Mouse (Mus musculus) embryonic facial prominence, embryonic 12.5 days (tissue): ENCODE measurements around the gene BC029722. TPM values are rescaled to one million over a fixed set of nuclear protein-coding genes. Genes with fewer than 3 reads are reported as not detected.
A peak's percentile ranks its signal among the peaks of the same experiment; 100 is the strongest.

Source experiments
- ATAC-seq: fragments of 200-750 bp; cut with Nextera tagmentation; 2 replicates; pipeline ENCODE4 v1.8.0; 2017; ENCODE audit not compliant: insufficient number of reproducible peaks, insufficient read depth, low FRiP score, low TSS enrichment
- H3K27ac ChIP-seq: fragments of 300-500 bp; sonication (generic); 2 replicates; pipeline ENCODE4 v1.5.1; 2016; ENCODE audit warnings: mild to moderate bottlenecking
- H3K27me3 ChIP-seq: fragments of 300-500 bp; sonication (generic); 2 replicates; pipeline ENCODE4 v1.6.1; 2016; ENCODE audit warnings: mild to moderate bottlenecking, moderate library complexity
- H3K36me3 ChIP-seq: fragments of 300-500 bp; sonication (generic); 2 replicates; pipeline ENCODE4 v1.6.1; 2016; ENCODE audit warnings: mild to moderate bottlenecking
- H3K4me1 ChIP-seq: fragments of 300-500 bp; sonication (generic); 2 replicates; pipeline ENCODE4 v1.6.1; 2016
- H3K4me2 ChIP-seq: fragments of 300-500 bp; sonication (generic); replicated peaks from 2 replicates; pipeline ENCODE4 v1.6.1; 2016; ENCODE audit warnings: mild to moderate bottlenecking, moderate library complexity
- H3K4me3 ChIP-seq: fragments of 300-500 bp; sonication (generic); 2 replicates; pipeline ENCODE4 v1.5.1; 2016; ENCODE audit warnings: mild to moderate bottlenecking
- H3K9ac ChIP-seq: fragments of 300-500 bp; sonication (generic); 2 replicates; pipeline ENCODE4 v1.6.1; 2016; ENCODE audit warnings: mild to moderate bottlenecking, moderate library complexity
- H3K9me3 ChIP-seq: fragments of 300-500 bp; sonication (generic); 2 replicates; pipeline ENCODE4 v1.6.1; 2016; ENCODE audit warnings: mild to moderate bottlenecking, moderate library complexity
- WGBS: fragments of 180-500 bp; shearing (Covaris S2); methylation state at CpG from one replicate; pipeline ENCODE4 v1.1.7; 2016; 5-methylcytosine and 5-hydroxymethylcytosine counted together
- polyA plus RNA-seq: library from polyadenylated mRNA; unstranded; fragments of >200 nt; fragmentation: Nextera tagmentation; extraction: Ambion mirVana; gene quantifications from 2 replicates; pipeline ENCODE4 v1.2.1, GENCODE M21; 2016

The BC029722 gene
- 12.9 and 13.4 TPM in 2 replicates for polyA plus RNA-seq

GRCm38 (mm10) chr2:155819392-155819448, at the start of gene BC029722:
BC029722 (minus strand) TSS chr2:155819426.
- Histone ChIP-seq H3K9ac (peak within 1 kb of the TSS; percentile 70), H3K36me3 (peaks cover 44% of the 10 kb centered on the region), H3K27me3 (no peaks in the 10 kb centered on the region), H3K4me3 (peak within 1 kb of the TSS; percentile 62), H3K4me2 (peak within 1 kb of the TSS; percentile 95), H3K9me3 (no peaks in the 10 kb centered on the region), H3K4me1 (peaks cover 11% of the 10 kb centered on the region; the same call in 1 of the 2 replicates), H3K27ac (peak within 1 kb of the TSS; percentile 84)
- no peak for ATAC-seq

GRCm38 (mm10) chr2:155868320-155868719, 49.1 kb upstream of the BC029722 start:
- Histone ChIP-seq H3K9me3 (no peaks in the 10 kb centered on the region), H3K4me2 (no peak overlapping the region), H3K27me3 (no peaks in the 10 kb centered on the region), H3K36me3 (peaks cover 20% of the 10 kb centered on the region), H3K4me1 (peaks cover 10% of the 10 kb centered on the region; the same call in 1 of the 2 replicates), H3K9ac (no peak overlapping the region), H3K4me3 (no peak overlapping the region), H3K27ac (no peak overlapping the region)
- ATAC-seq: no peak
- 95% methylated on average over 8 of the region's 8 CpGs for WGBS

- Histone ChIP-seq H3K27ac (no peak overlapping the region), H3K4me1 (peaks cover 5% of the 10 kb centered on the region; the same call in 1 of the 2 replicates), H3K4me3 (no peak overlapping the region), H3K9me3 (no peaks in the 10 kb centered on the region), H3K36me3 (peaks cover 17% of the 10 kb centered on the region; the same call in 1 of the 2 replicates), H3K4me2 (0 out of 2 replicates have a peak overlapping the region, but pooled peaks have one; percentile 9), H3K27me3 (no peaks in the 10 kb centered on the region), H3K9ac (no peak overlapping the region)
- WGBS: 51% methylated on average over 11 of the region's 11 CpGs
- ATAC-seq: no peak
These were observed 44.2 kb upstream of the BC029722 start for GRCm38 (mm10) chr2:155863301-155863867.

- no peak; the same call in 1 of the 2 replicates for ATAC-seq
- Histone ChIP-seq H3K4me2 (0 out of 2 replicates have a peak overlapping the region, but pooled peaks have one; percentile 9), H3K9me3 (no peaks in the 10 kb centered on the region), H3K4me3 (no peak overlapping the region), H3K27me3 (no peaks in the 10 kb centered on the region), H3K9ac (no peak overlapping the region), H3K27ac (0 out of 2 replicates have a peak overlapping the region, but pooled peaks have one; percentile 12), H3K4me1 (peaks cover 5% of the 10 kb centered on the region; the same call in 1 of the 2 replicates), H3K36me3 (peaks cover 15% of the 10 kb centered on the region; the same call in 1 of the 2 replicates)
- 65% methylated on average over 13 of the region's 13 CpGs for WGBS
These were observed 43.5 kb upstream of the BC029722 start for GRCm38 (mm10) chr2:155862573-155863300.

GRCm38 (mm10) chr2:155861581-155861980, 42.4 kb upstream of the BC029722 start:
- Histone ChIP-seq H3K9me3 (no peaks in the 10 kb centered on the region), H3K27ac (no peak overlapping the region), H3K36me3 (peaks cover 10% of the 10 kb centered on the region; the same call in 1 of the 2 replicates), H3K4me3 (no peak overlapping the region), H3K4me1 (peaks cover 5% of the 10 kb centered on the region; the same call in 1 of the 2 replicates), H3K4me2 (no peak overlapping the region), H3K9ac (no peak overlapping the region), H3K27me3 (no peaks in the 10 kb centered on the region)
- no peak for ATAC-seq
- WGBS: 93% methylated on average over 6 of the region's 6 CpGs

- no peak overlapping the region for H3K9ac ChIP-seq
- H3K27ac ChIP-seq: no peak overlapping the region
- no peak for ATAC-seq
- H3K4me1 ChIP-seq: peaks cover 5% of the 10 kb centered on the region; the same call in 1 of the 2 replicates
- no peak overlapping the region for H3K4me3 ChIP-seq
- H3K9me3 ChIP-seq: no peaks in the 10 kb centered on the region
- 82% methylated on average over 7 of the region's 7 CpGs for WGBS
- H3K36me3 ChIP-seq: peaks cover 17% of the 10 kb centered on the region
- no peaks in the 10 kb centered on the region for H3K27me3 ChIP-seq
- no peak overlapping the region for H3K4me2 ChIP-seq
These were observed 40.9 kb upstream of the BC029722 start for GRCm38 (mm10) chr2:155860102-155860501.

GRCm38 (mm10) chr2:155852536-155852935, 33.3 kb upstream of the BC029722 start:
- no peaks in the 10 kb centered on the region for H3K4me1 ChIP-seq
- WGBS: 72% methylated on average over 5 of the region's 5 CpGs
- no peaks in the 10 kb centered on the region for H3K9me3 ChIP-seq
- no peak overlapping the region for H3K4me2 ChIP-seq
- H3K36me3 ChIP-seq: peaks cover 37% of the 10 kb centered on the region
- no peak overlapping the region for H3K27ac ChIP-seq
- H3K4me3 ChIP-seq: no peak overlapping the region
- H3K27me3 ChIP-seq: no peaks in the 10 kb centered on the region
- ATAC-seq: no peak
- no peak overlapping the region for H3K9ac ChIP-seq

GRCm38 (mm10) chr2:155850120-155850519, 30.9 kb upstream of the BC029722 start:
- no peaks in the 10 kb centered on the region for H3K27me3 ChIP-seq
- H3K9me3 ChIP-seq: no peaks in the 10 kb centered on the region
- no peak overlapping the region for H3K4me2 ChIP-seq
- no peak for ATAC-seq
- H3K4me1 ChIP-seq: no peaks in the 10 kb centered on the region
- H3K27ac ChIP-seq: no peak overlapping the region
- WGBS: 88% methylated on average over 7 of the region's 7 CpGs
- no peak overlapping the region for H3K9ac ChIP-seq
- peaks cover 46% of the 10 kb centered on the region for H3K36me3 ChIP-seq
- no peak overlapping the region for H3K4me3 ChIP-seq

GRCm38 (mm10) chr2:155849464-155849863, 30.2 kb upstream of the BC029722 start:
- no peak overlapping the region for H3K9ac ChIP-seq
- 60% methylated on average over 7 of the region's 7 CpGs for WGBS
- H3K4me1 ChIP-seq: no peaks in the 10 kb centered on the region
- ATAC-seq: no peak
- H3K27ac ChIP-seq: no peak overlapping the region
- peaks cover 46% of the 10 kb centered on the region for H3K36me3 ChIP-seq
- H3K4me2 ChIP-seq: no peak overlapping the region
- no peaks in the 10 kb centered on the region for H3K9me3 ChIP-seq
- H3K4me3 ChIP-seq: no peak overlapping the region
- no peaks in the 10 kb centered on the region for H3K27me3 ChIP-seq

GRCm38 (mm10) chr2:155848291-155848690, 29.1 kb upstream of the BC029722 start:
- H3K36me3 ChIP-seq: peaks cover 41% of the 10 kb centered on the region

GRCm38 (mm10) chr2:155846930-155847329, 27.7 kb upstream of the BC029722 start:
- 73% methylated on average over 8 of the region's 8 CpGs for WGBS
- Histone ChIP-seq H3K9ac (no peak overlapping the region), H3K27ac (no peak overlapping the region), H3K27me3 (no peaks in the 10 kb centered on the region), H3K9me3 (no peaks in the 10 kb centered on the region), H3K4me1 (no peaks in the 10 kb centered on the region), H3K4me3 (no peak overlapping the region), H3K4me2 (no peak overlapping the region), H3K36me3 (peaks cover 38% of the 10 kb centered on the region)
- no peak for ATAC-seq

More at GRCm38 (mm10) chr2:155848291-155848690, 29.1 kb upstream of the BC029722 start:
- peak; percentile 70 for ATAC-seq
- no peaks in the 10 kb centered on the region for H3K9me3 ChIP-seq
- H3K4me1 ChIP-seq: no peaks in the 10 kb centered on the region
- no peak overlapping the region for H3K9ac ChIP-seq
- H3K4me2 ChIP-seq: no peak overlapping the region
- no peak overlapping the region for H3K27ac ChIP-seq
- WGBS: 28% methylated on average over 6 of the region's 6 CpGs
- H3K4me3 ChIP-seq: no peak overlapping the region
- no peaks in the 10 kb centered on the region for H3K27me3 ChIP-seq

- Histone ChIP-seq H3K4me3 (no peak overlapping the region), H3K4me1 (no peaks in the 10 kb centered on the region)
These were observed 19.7 kb upstream of the BC029722 start for GRCm38 (mm10) chr2:155838961-155839360.

More at GRCm38 (mm10) chr2:155838961-155839360, 19.7 kb upstream of the BC029722 start:
- H3K4me2 ChIP-seq: no peak overlapping the region
- no peaks in the 10 kb centered on the region for H3K9me3 ChIP-seq
- no peak overlapping the region for H3K27ac ChIP-seq
- 0 out of 2 replicates have a peak, but pooled peaks cover 11% of the 10 kb centered on the region for H3K27me3 ChIP-seq
- no peaks in the 10 kb centered on the region for H3K36me3 ChIP-seq
- ATAC-seq: no peak
- 88% methylated on average over 4 of the region's 4 CpGs for WGBS
- H3K9ac ChIP-seq: no peak overlapping the region
